Mouse (Mus musculus): ENCODE data around the gene Kcnc1.

- TF ChIP-seq CTCF (conservative IDR thresholded peaks at IDR 0.05; ENCODE audit: insufficient read depth, insufficient read length, low read depth, low read length), result no peak
- no peak for TF ChIP-seq POLR2A (IDR thresholded peaks at IDR 0.05; ENCODE audit: low read depth, low read length)
Observed at GRCm38 (mm10) chr7:46397732-46398333, 1.5 kb downstream of the Kcnc1 start.
